9 mouse cellular contexts compared by ENCODE assay signal in the genomic region with DNA sequence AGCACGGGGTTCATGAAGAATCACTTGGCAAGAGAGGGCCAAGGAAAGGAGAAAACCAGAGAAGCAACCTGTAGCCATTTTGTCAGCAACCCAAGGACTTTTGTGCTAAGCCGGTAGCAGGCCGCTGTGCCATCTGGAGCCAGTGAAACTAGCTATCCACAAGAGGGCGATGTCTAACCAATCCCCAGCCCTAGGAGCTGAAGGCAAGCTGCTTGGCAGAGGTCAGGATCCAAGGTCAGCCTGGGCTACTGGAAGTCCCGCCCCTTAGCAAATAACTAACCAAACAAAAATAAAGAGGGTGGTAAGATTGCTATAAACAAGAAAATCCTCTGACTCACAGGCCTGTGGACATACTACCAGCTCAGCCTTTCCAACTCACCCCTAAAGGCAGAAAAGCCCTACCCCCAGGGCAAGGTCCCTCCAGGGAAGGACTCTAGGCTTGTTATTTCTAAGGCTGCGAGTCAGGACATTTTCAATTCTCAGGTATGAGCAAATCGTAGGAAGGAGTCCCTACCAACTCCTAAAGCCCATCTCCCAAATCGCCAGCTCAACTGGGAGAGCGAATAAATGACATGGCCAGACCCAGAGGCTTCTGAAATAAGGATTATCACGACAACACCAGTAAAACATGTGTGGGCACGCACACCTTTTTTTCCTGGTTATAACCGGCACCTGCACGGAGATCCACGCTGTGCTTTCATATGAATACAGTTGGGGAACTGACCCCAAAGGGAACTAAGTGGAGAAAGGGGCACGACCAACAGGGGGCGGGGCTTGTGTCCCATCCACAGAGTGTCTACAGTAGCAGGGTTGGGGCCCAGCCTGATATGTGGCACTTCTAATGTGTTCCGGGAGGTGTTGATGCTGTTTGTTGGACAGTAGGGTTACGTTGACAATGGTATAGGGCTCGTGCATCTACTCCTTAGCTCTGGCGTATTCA. TPM values are rescaled to one million over a fixed set of nuclear protein-coding genes. Genes with fewer than 3 reads are reported as not detected.
DNase-seq lines count a peak whose midpoint lies in the region; TF ChIP-seq lines count a peak whose summit lies in the region.
"Had no signal": no experiment of that assay in that cellular context is flagged by ENCODE, and none has a peak within 500 bp of the region (broad histone marks: within the 10 kb centered on the region; RNA-seq: fewer than 3 reads in every experiment).

No protein-coding gene starts in this region.

- peak; percentile 23 to 26 for DNase-seq in heart, adult 9 months (ENCODE audit: low spot score in 2 of 2)
- no peak for DNase-seq in heart, postnatal 25 days (ENCODE audit: low spot score)
- DNase-seq in CH12.LX (ENCODE audit: extremely low read depth) = peak; percentile 76
- peak; percentile 65 for DNase-seq in cerebellum, adult 11 months
- DNase-seq in gastrocnemius, adult 2 months = peak; percentile 55
- DNase-seq in kidney, postnatal 4 days = peak; percentile 71 to 85
- DNase-seq in lung, postnatal 25 days (ENCODE audit: low spot score) = peak; percentile 32
- peak; percentile 31 for DNase-seq in testis, postnatal 14 days (ENCODE audit: low spot score)

- peak; percentile 55 to 82 for TF ChIP-seq CTCF in CH12.LX (conservative IDR thresholded peaks at IDR 0.05 in 1 of 2, IDR thresholded peaks at IDR 0.05 in 1 of 2; ENCODE audit: low read depth in 2 of 2, low read length in 2 of 2)
- TF ChIP-seq CTCF in gastrocnemius, adult 2 months (IDR thresholded peaks at IDR 0.05) = peak; percentile 59

- no peak overlapping the region for H3K4me3 ChIP-seq in CH12.LX (replicated peaks in 1 of 3; ENCODE audit: low read depth in 2 of 3, low read length in 2 of 3, poor library complexity in 1 of 3)
- H3K4me3 ChIP-seq in gastrocnemius, adult 2 months = no peak overlapping the region
- H3K4me3 ChIP-seq: heart, embryonic 15.5 days had no signal

- in situ Hi-C loops in CH12.LX (cut with MboI; ENCODE audit: low pct_ligation_motif_present, low pct_unique_long_range_greater_than_20kb, low sequenced_read_pairs) = loop anchor here (5.0 kb wide), 1 partner anchor 129 kb away; no protein-coding TSS in a partner anchor

- H3K79me2 ChIP-seq in CH12.LX (replicated peaks; ENCODE audit: control insufficient read depth, extremely low read depth, insufficient read depth, poor library complexity, severe bottlenecking) = no peaks in the 10 kb centered on the region

- H3K36me3 ChIP-seq in CH12.LX (replicated peaks in 1 of 2; ENCODE audit: control insufficient read depth in 1 of 2, insufficient read depth in 1 of 2, low read length in 1 of 2) = no peaks in the 10 kb centered on the region
- H3K36me3 ChIP-seq: heart, embryonic 15.5 days had no signal

- H3K9me3 ChIP-seq in CH12.LX (replicated peaks; ENCODE audit: low read length) = no peaks in the 10 kb centered on the region
- H3K9me3 ChIP-seq: heart, embryonic 15.5 days had no signal

- no peak overlapping the region for H3K9ac ChIP-seq in CH12.LX (ENCODE audit: insufficient read depth, low read depth)
- H3K9ac ChIP-seq: heart, embryonic 15.5 days had no signal

- TF ChIP-seq EP300 in CH12.LX (IDR thresholded peaks at IDR 0.05; ENCODE audit: low read length) = no peak

- intact Hi-C loops in heart, postnatal 25 days (cut with DNase I) = no loop called here
- intact Hi-C loops in gastrocnemius, adult 2 months (cut with DNase I) = no loop called here

- H3K27me3 ChIP-seq in CH12.LX (replicated peaks) = peaks cover 11% of the 10 kb centered on the region

- H3K27ac ChIP-seq in CH12.LX (ENCODE audit: insufficient read depth, low read depth) = no peak overlapping the region
- H3K27ac ChIP-seq in gastrocnemius, adult 2 months = no peak overlapping the region
- H3K27ac ChIP-seq: heart, embryonic 15.5 days had no signal

- H3K4me2 ChIP-seq in CH12.LX (ENCODE audit: insufficient read depth, low read depth, poor library complexity, severe bottlenecking) = no peak overlapping the region
- H3K4me2 ChIP-seq: heart, embryonic 15.5 days had no signal

- H3K4me1 ChIP-seq in CH12.LX (ENCODE audit: control insufficient read depth in 1 of 2, insufficient read depth in 2 of 2) = peaks cover 12 to 36% of the 10 kb centered on the region in 2 experiments
- H3K4me1 ChIP-seq: heart, embryonic 15.5 days had no signal

- TF ChIP-seq RAD21 in CH12.LX (IDR thresholded peaks at IDR 0.05; ENCODE audit: low read depth, low read length) = peak; percentile 81

- dilution Hi-C loops in CH12.LX (cut with MboI; ENCODE audit: extremely low pct_ligation_motif_present, extremely low pct_unique_long_range_greater_than_20kb, low sequenced_read_pairs) = no loop called here

- TF ChIP-seq POLR2A in CH12.LX (IDR thresholded peaks at IDR 0.05; ENCODE audit: low read depth, low read length) = no peak

TF ChIP-seq in CH12.LX, 34 proteins besides CTCF, POLR2A, EP300 and RAD21:
- TF ChIP-seq SMC3 (IDR thresholded peaks at IDR 0.05; ENCODE audit: low read depth, low read length) = peak; percentile 76
- no peak for TF ChIP-seq GABPA (IDR thresholded peaks at IDR 0.05; ENCODE audit: insufficient replicate concordance, low read depth, low read length)
- TF ChIP-seq ZC3H11A (IDR thresholded peaks at IDR 0.05; ENCODE audit: low read depth, low read length) = 0 out of 2 replicates have a peak, but pooled peaks have one; percentile 26

RNA-seq across cellular contexts. Expression of a gene that starts 42.0 kb away (rescaled TPM):
- not detected for total RNA-seq in heart, postnatal 25 days (2021)
- total RNA-seq in CH12.LX (2012; rRNA removed) (not detected in 2 replicates), CH12.LX (2014; rRNA removed) (not detected in 2 replicates)
- not detected in 2 replicates for polyA plus RNA-seq in CH12.LX (2012; ENCODE audit: insufficient read length, low read depth)
- not detected for total RNA-seq in gastrocnemius, adult 2 months (2021)
- polyA plus RNA-seq: heart, embryonic 15.5 days had no signal

RNA-seq across cellular contexts. Expression of a gene that starts 57.4 kb away (rescaled TPM):
- 1 to 10 TPM; 3.4 to 7.0 TPM for total RNA-seq in heart, postnatal 25 days (2021)
- total RNA-seq in CH12.LX (2012; rRNA removed) (not detected in 2 replicates), CH12.LX (2014; rRNA removed) (not detected in 2 replicates)
- polyA plus RNA-seq in CH12.LX (2012; ENCODE audit: insufficient read length, low read depth) = not detected in 2 replicates
- total RNA-seq in gastrocnemius, adult 2 months (2021) = 1 to 10 TPM; 3.7 to 5.2 TPM

Comparison
In these comparisons a context has a peak if more than half of its experiments do, and no peak if none do; other contexts are left out.
1. RNA of a gene that starts 57.4 kb away (total RNA-seq): 3.4 to 7.0 TPM in heart, postnatal 25 days and 3.7 to 5.2 TPM in gastrocnemius, adult 2 months; not detected in CH12.LX; every median in the first group is over 4 times any median in the second.